Mouse (Mus musculus): Measurements from ENCODE around the gene Ache. TPM values are rescaled to one million over a fixed set of nuclear protein-coding genes. Genes with fewer than 3 reads are reported as not detected.

Ache gene
- total and polyA plus RNA-seq, 3 experiments, result 0.13 to 0.23 TPM; not detected in 1

GRCm38 (mm10) chr5:137295296-137295695, 8.0 kb downstream of the Ache start:
- Histone ChIP-seq H3K4me1 (ENCODE audit: control insufficient read depth in 1 of 2, insufficient read depth in 2 of 2) (peaks cover 9 to 25% of the 10 kb centered on the region in 2 experiments; a peak in 3 of 4 replicates), H3K79me2 (replicated peaks; ENCODE audit: control insufficient read depth, extremely low read depth, insufficient read depth, poor library complexity, severe bottlenecking) (no peaks in the 10 kb centered on the region), H3K4me2 (ENCODE audit: insufficient read depth, low read depth, poor library complexity, severe bottlenecking) (no peak overlapping the region), H3K9me3 (replicated peaks; ENCODE audit: low read length) (no peaks in the 10 kb centered on the region), H3K9ac (ENCODE audit: insufficient read depth, low read depth) (no peak overlapping the region), H3K27ac (ENCODE audit: insufficient read depth, low read depth) (no peak overlapping the region), H3K36me3 (replicated peaks in 1 of 2; ENCODE audit: control insufficient read depth in 1 of 2, insufficient read depth in 1 of 2, low read length in 1 of 2) (peaks cover 55 to 57% of the 10 kb centered on the region in 2 experiments), H3K4me3 (replicated peaks in 1 of 3; ENCODE audit: low read depth in 2 of 3, low read length in 2 of 3, poor library complexity in 1 of 3) (peak overlapping the region in 1 of 3 experiments; percentile 72), H3K27me3 (replicated peaks) (peaks cover 1% of the 10 kb centered on the region)
- dilution Hi-C loops (cut with MboI; ENCODE audit: extremely low pct_ligation_motif_present, extremely low pct_unique_long_range_greater_than_20kb, low sequenced_read_pairs) (no loop called here), in situ Hi-C loops (cut with MboI; ENCODE audit: low pct_ligation_motif_present, low pct_unique_long_range_greater_than_20kb, low sequenced_read_pairs) (no loop called here)
- no peak for TF ChIP-seq JUN (IDR thresholded peaks at IDR 0.05; ENCODE audit: insufficient read depth, low read depth, low read length)
- no peak for TF ChIP-seq SIN3A (IDR thresholded peaks at IDR 0.05; ENCODE audit: low read length)
- no peak for TF ChIP-seq GABPA (IDR thresholded peaks at IDR 0.05; ENCODE audit: insufficient replicate concordance, low read depth, low read length)
- TF ChIP-seq TBP (conservative IDR thresholded peaks at IDR 0.05; ENCODE audit: low read depth, low read length), result no peak
- no peak for TF ChIP-seq IRF4 (IDR thresholded peaks at IDR 0.05; ENCODE audit: low read depth, low read length)
- no peak for TF ChIP-seq ZMIZ1 (IDR thresholded peaks at IDR 0.05; ENCODE audit: low read depth, low read length)
- no peak for DNase-seq (ENCODE audit: extremely low read depth)

- Histone ChIP-seq H3K36me3 (replicated peaks in 1 of 2; ENCODE audit: control insufficient read depth in 1 of 2, insufficient read depth in 1 of 2, low read length in 1 of 2) (peaks cover 59 to 61% of the 10 kb centered on the region in 2 experiments), H3K4me2 (ENCODE audit: insufficient read depth, low read depth, poor library complexity, severe bottlenecking) (no peak overlapping the region), H3K9me3 (replicated peaks; ENCODE audit: low read length) (no peaks in the 10 kb centered on the region), H3K79me2 (replicated peaks; ENCODE audit: control insufficient read depth, extremely low read depth, insufficient read depth, poor library complexity, severe bottlenecking) (no peaks in the 10 kb centered on the region; the same call in 1 of the 2 replicates), H3K9ac (ENCODE audit: insufficient read depth, low read depth) (no peak overlapping the region), H3K27me3 (replicated peaks) (no peaks in the 10 kb centered on the region), H3K27ac (ENCODE audit: insufficient read depth, low read depth) (no peak overlapping the region), H3K4me1 (ENCODE audit: control insufficient read depth in 1 of 2, insufficient read depth in 2 of 2) (peaks cover 6 to 21% of the 10 kb centered on the region in 2 experiments; a peak in 3 of 4 replicates), H3K4me3 (replicated peaks in 1 of 3; ENCODE audit: low read depth in 2 of 3, low read length in 2 of 3, poor library complexity in 1 of 3) (no peak overlapping the region)
- dilution Hi-C loops (cut with MboI; ENCODE audit: extremely low pct_ligation_motif_present, extremely low pct_unique_long_range_greater_than_20kb, low sequenced_read_pairs) (no loop called here), in situ Hi-C loops (cut with MboI; ENCODE audit: low pct_ligation_motif_present, low pct_unique_long_range_greater_than_20kb, low sequenced_read_pairs) (no loop called here)
- no peak for DNase-seq (ENCODE audit: extremely low read depth)
- TF ChIP-seq ETS1 (conservative IDR thresholded peaks at IDR 0.05; ENCODE audit: low read depth, low read length) (no peak), MAX (IDR thresholded peaks at IDR 0.05; ENCODE audit: low read length) (no peak), MXI1 (IDR thresholded peaks at IDR 0.05; ENCODE audit: low read depth, low read length) (no peak), BHLHE40 (IDR thresholded peaks at IDR 0.05; ENCODE audit: low read depth, low read length) (no peak), IRF4 (IDR thresholded peaks at IDR 0.05; ENCODE audit: low read depth, low read length) (no peak)
Observed at GRCm38 (mm10) chr5:137295712-137296111, 8.4 kb downstream of the Ache start.

- peaks cover 72 to 75% of the 10 kb centered on the region in 2 experiments for H3K36me3 ChIP-seq (replicated peaks in 1 of 2; ENCODE audit: control insufficient read depth in 1 of 2, insufficient read depth in 1 of 2, low read length in 1 of 2)
- dilution Hi-C loops (cut with MboI; ENCODE audit: extremely low pct_ligation_motif_present, extremely low pct_unique_long_range_greater_than_20kb, low sequenced_read_pairs) (no loop called here), in situ Hi-C loops (cut with MboI; ENCODE audit: low pct_ligation_motif_present, low pct_unique_long_range_greater_than_20kb, low sequenced_read_pairs) (no loop called here)
- H3K9me3 ChIP-seq (replicated peaks; ENCODE audit: low read length), result no peaks in the 10 kb centered on the region
- no peak for DNase-seq (ENCODE audit: extremely low read depth)
- no peak overlapping the region for H3K4me3 ChIP-seq (replicated peaks in 1 of 3; ENCODE audit: low read depth in 2 of 3, low read length in 2 of 3, poor library complexity in 1 of 3)
- no peak overlapping the region for H3K9ac ChIP-seq (ENCODE audit: insufficient read depth, low read depth)
- H3K27ac ChIP-seq (ENCODE audit: insufficient read depth, low read depth), result no peak overlapping the region
- H3K79me2 ChIP-seq (replicated peaks; ENCODE audit: control insufficient read depth, extremely low read depth, insufficient read depth, poor library complexity, severe bottlenecking), result peaks cover 3% of the 10 kb centered on the region; the same call in 1 of the 2 replicates
- H3K4me2 ChIP-seq (ENCODE audit: insufficient read depth, low read depth, poor library complexity, severe bottlenecking), result no peak overlapping the region
- no peaks in the 10 kb centered on the region for H3K27me3 ChIP-seq (replicated peaks)
- TF ChIP-seq KAT2A (IDR thresholded peaks at IDR 0.05; ENCODE audit: insufficient replicate concordance, low read length) (no peak), ZKSCAN1 (IDR thresholded peaks at IDR 0.05; ENCODE audit: borderline replicate concordance, low read depth, low read length) (no peak), SIN3A (IDR thresholded peaks at IDR 0.05; ENCODE audit: low read length) (no peak)
- peaks cover 3 to 18% of the 10 kb centered on the region in 2 experiments; a peak in 2 of 4 replicates for H3K4me1 ChIP-seq (ENCODE audit: control insufficient read depth in 1 of 2, insufficient read depth in 2 of 2)
Observed at GRCm38 (mm10) chr5:137297126-137297525, 9.8 kb downstream of the Ache start.

Data from CH12.LX (cell line).